Mouse (Mus musculus) limb, embryonic 12.5 days (tissue): ENCODE measurements around the gene Pdik1l. TPM values are rescaled to one million over a fixed set of nuclear protein-coding genes. Genes with fewer than 3 reads are reported as not detected.
A peak's percentile ranks its signal among the peaks of the same experiment; 100 is the strongest.

ENCODE experiments used
- ATAC-seq: fragments of 200-750 bp; cut with Nextera tagmentation; 2 replicates; pipeline ENCODE4 v1.8.0; 2017; ENCODE audit warnings: low read depth, moderate TSS enrichment; ENCODE audit not compliant: insufficient number of reproducible peaks, insufficient read depth, low FRiP score, low TSS enrichment
- H3K27ac ChIP-seq: fragments of 300-500 bp; sonication (generic); 2 replicates; pipeline ENCODE4 v1.5.1; 2016; ENCODE audit warnings: mild to moderate bottlenecking, moderate library complexity
- H3K27me3 ChIP-seq: fragments of 300-500 bp; sonication (generic); 2 replicates; pipeline ENCODE4 v1.6.1; 2016; ENCODE audit warnings: mild to moderate bottlenecking, moderate library complexity
- H3K36me3 ChIP-seq: fragments of 300-500 bp; sonication (generic); 2 replicates; pipeline ENCODE4 v1.6.1; 2016; ENCODE audit warnings: mild to moderate bottlenecking, moderate library complexity
- H3K4me1 ChIP-seq: fragments of 300-500 bp; sonication (generic); replicated peaks from 2 replicates; pipeline ENCODE4 v1.6.1; 2016
- H3K4me2 ChIP-seq: fragments of 300-500 bp; sonication (generic); 2 replicates; pipeline ENCODE4 v1.6.1; 2016; ENCODE audit warnings: mild to moderate bottlenecking, moderate library complexity
- H3K4me3 ChIP-seq: fragments of 300-500 bp; sonication (generic); replicated peaks from 2 replicates; pipeline ENCODE4 v1.5.1; 2016; ENCODE audit warnings: mild to moderate bottlenecking
- H3K9ac ChIP-seq: fragments of 300-500 bp; sonication (generic); replicated peaks from 2 replicates; pipeline ENCODE4 v1.6.1; 2016; ENCODE audit warnings: mild to moderate bottlenecking, moderate library complexity
- H3K9me3 ChIP-seq: fragments of 300-500 bp; sonication (generic); 2 replicates; pipeline ENCODE4 v1.6.1; 2016; ENCODE audit warnings: mild to moderate bottlenecking, moderate library complexity
- WGBS: fragments of 180-500 bp; shearing (Covaris S2); methylation state at CpG from one replicate; pipeline ENCODE4 v1.1.7; 2016; 5-methylcytosine and 5-hydroxymethylcytosine counted together
- polyA plus RNA-seq: library from polyadenylated mRNA; unstranded; fragments of >200 nt; fragmentation: Nextera tagmentation; extraction: Ambion mirVana; gene quantifications from 2 replicates; pipeline ENCODE4 v1.2.1, GENCODE M21; 2016

The Pdik1l gene
- polyA plus RNA-seq, 1 experiment from 2014 or later: 23.9 TPM

DNA sequence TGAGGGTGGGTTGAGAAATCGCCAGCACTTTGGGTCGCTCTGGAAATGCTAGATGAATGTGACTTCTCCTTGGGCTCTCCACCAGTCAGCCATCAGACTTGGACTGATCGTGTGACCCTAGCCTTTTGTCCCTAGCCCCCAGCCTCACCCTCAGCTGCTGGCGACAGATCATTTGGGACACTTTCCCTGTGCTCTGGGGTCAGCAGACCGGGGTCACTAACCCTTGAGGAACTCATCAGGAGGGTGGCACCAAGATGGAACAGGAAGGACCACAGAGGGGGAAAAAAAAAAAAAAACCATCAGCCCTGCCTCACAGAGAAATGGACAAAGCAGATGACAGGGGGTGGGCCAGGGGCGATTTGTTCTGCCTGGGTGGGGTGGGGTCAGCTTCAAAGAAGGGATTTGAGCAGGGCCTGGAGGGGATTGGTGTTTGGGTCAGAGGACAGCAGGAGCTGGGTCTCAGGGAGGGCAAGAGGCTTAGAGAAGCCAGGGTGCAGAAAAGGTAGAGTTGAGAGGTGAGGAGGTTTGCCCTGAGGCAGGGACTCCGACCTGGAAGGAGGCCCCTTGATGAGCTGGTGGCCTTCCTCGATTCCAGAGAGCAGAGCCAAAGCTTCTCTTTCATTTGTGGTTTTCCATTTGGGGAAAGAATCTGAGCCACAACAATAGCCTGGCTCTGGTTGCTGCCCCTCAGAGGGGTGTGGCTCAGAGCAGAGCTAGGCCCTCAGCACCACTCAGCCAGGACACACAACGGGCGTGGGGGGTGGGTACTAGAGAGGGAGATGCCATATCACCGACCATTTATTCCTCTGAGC is 30.3 kb downstream of the Pdik1l start:
- no peak overlapping the region for H3K9ac ChIP-seq
- H3K36me3 ChIP-seq: no peaks in the 10 kb centered on the region
- no peak overlapping the region for H3K4me2 ChIP-seq
- H3K9me3 ChIP-seq: no peaks in the 10 kb centered on the region
- ATAC-seq: no peak
- 0 out of 2 replicates have a peak overlapping the region, but pooled peaks have one; percentile 56 for H3K27ac ChIP-seq
- peaks cover 31% of the 10 kb centered on the region for H3K27me3 ChIP-seq
- H3K4me3 ChIP-seq: no peak overlapping the region
- 15% methylated on average over 11 of the region's 11 CpGs for WGBS
- H3K4me1 ChIP-seq: peaks cover 39% of the 10 kb centered on the region

DNA sequence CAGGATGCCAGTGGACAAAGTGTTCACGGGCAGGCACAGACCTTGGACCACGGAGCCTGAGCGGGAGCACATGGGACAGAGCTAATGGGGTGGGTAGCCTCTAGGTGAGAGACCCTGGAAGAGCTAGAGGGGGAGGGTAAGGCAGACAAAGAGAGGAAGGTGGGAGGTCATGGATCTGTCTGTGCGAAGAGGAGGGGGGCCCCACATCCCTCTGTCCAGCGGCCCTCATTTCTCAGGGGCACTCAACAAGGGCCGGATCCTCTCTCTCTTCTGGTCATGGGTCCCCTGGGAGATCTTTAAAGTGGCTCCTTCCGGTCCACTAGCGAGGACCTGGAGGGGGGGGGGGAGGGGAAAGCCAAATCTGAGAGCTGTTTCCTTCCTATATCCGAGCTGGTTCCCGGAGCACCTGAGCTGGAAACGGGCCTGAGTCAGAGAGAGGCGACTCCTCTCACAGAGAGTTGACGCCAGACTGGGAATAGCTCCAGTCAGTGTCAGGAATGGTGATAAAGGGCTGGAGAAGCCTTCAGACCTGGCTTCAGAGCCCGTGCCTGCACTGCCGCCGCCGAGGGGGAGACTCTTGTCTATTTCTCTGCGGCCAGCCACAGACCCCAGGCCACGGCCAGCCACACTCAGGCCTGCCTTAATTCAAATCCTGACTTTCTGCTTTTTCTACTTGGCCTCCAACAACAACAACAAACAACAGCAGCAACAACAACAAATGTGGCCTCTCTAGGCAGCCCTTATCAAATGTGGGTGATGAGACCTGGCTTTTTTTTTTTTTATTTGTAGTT is 31.1 kb downstream of the Pdik1l start:
- 12% methylated on average over 19 of the region's 19 CpGs for WGBS
- Histone ChIP-seq H3K4me3 (no peak overlapping the region), H3K9me3 (no peaks in the 10 kb centered on the region), H3K4me1 (peaks cover 47% of the 10 kb centered on the region), H3K27ac (peak overlapping the region; percentile 8; the same call in 1 of the 2 replicates), H3K9ac (0 out of 2 replicates have a peak overlapping the region, but pooled peaks have one; percentile 18), H3K36me3 (no peaks in the 10 kb centered on the region), H3K27me3 (peaks cover 39% of the 10 kb centered on the region), H3K4me2 (peak overlapping the region; percentile 33)
- no peak for ATAC-seq

DNA sequence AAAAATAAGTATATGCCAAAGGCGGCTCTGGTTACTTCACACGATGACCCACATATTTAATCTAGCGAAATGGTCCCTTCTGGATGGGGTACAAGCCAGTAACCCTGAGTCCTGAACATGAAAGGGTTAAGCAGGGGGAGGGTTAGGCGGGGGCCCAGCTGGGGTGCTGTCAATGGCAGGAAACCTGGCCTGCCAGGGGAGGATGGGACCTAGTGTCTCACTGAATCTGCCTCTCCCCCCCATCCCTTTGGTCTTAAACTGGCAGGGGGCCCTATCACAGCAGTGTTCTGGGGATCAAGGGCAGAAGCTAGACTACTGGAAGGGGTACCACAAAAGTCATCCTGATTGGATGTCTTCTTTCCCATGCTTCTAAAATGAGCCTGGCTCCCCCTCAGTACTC is 31.8 kb downstream of the Pdik1l start:
- Histone ChIP-seq H3K27me3 (peaks cover 46% of the 10 kb centered on the region), H3K4me3 (no peak overlapping the region), H3K27ac (peak overlapping the region; percentile 8; the same call in 1 of the 2 replicates), H3K9ac (0 out of 2 replicates have a peak overlapping the region, but pooled peaks have one; percentile 44), H3K4me1 (peaks cover 54% of the 10 kb centered on the region), H3K9me3 (no peaks in the 10 kb centered on the region), H3K4me2 (no peak overlapping the region), H3K36me3 (no peaks in the 10 kb centered on the region)
- ATAC-seq: no peak
- WGBS: 25% methylated on average over 4 of the region's 4 CpGs

DNA sequence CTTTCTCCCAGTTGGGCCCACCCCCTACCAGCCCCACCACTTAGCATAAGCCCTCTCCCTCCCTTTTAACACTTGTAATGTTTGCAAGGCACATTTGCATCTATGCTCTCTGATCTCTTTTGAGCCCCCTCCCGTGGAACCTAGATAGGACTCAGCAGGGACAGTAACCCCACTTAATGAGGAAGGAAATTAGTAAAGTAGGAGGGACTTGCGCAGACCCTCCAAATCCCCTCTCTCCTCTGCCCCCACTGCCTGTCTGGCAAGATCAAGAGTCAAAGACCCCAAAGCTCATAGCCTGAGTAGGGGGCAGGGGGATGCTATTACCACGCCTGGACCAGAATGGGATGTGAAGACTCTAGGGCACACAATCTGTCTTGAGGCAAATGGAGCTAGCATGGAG is 32.9 kb downstream of the Pdik1l start:
- H3K9ac ChIP-seq: no peak overlapping the region
- 34% methylated on average over 3 of the region's 3 CpGs for WGBS
- no peaks in the 10 kb centered on the region for H3K9me3 ChIP-seq
- H3K4me1 ChIP-seq: peaks cover 60% of the 10 kb centered on the region
- H3K27ac ChIP-seq: no peak overlapping the region
- no peaks in the 10 kb centered on the region for H3K36me3 ChIP-seq
- no peak overlapping the region for H3K4me2 ChIP-seq
- no peak for ATAC-seq
- peaks cover 56% of the 10 kb centered on the region for H3K27me3 ChIP-seq
- no peak overlapping the region for H3K4me3 ChIP-seq

DNA sequence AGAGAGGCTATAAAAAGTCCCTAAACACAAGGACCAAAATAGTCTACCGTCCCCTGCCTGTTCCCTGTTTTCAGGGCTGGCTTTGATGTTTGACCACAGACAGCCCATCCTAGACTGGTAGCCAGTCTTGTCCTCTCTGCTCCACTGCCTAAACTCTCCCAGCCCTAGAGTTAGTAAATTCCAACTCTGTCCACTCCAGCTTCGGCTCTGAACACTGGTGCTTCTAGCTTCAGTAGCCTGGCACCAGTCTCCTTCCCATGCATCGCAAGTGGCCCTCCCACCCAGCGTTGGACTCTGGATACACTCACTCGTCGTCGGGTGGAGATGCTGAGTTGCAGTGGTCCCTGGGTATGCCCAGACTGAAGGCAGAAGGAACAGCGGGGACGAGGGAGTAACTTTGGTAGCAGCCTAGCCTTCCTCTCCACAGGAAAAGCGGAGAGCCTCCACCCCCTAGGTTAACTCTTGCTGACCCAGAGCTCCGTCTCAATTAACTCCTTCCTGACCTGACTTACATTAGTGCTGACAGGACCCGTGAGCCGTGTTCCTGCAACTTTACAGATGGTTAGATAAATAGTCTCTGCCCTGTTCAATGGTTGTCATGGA is 33.9 kb downstream of the Pdik1l start, which contains the start of gene Grrp1:
Gene Grrp1 (minus strand): TSS at position 385 of the 603 bp plus-strand sequence.
- Histone ChIP-seq H3K36me3 (no peaks in the 10 kb centered on the region), H3K4me2 (peak within 1 kb of the TSS; percentile 93), H3K9ac (peak within 1 kb of the TSS; percentile 40; the same call in 1 of the 2 replicates), H3K9me3 (no peaks in the 10 kb centered on the region), H3K27me3 (peaks cover 67% of the 10 kb centered on the region), H3K27ac (no peak within 1 kb of the TSS; the same call in 1 of the 2 replicates), H3K4me1 (peaks cover 62% of the 10 kb centered on the region), H3K4me3 (peak within 1 kb of the TSS; percentile 56)
- WGBS: 1% methylated on average over 13 of the region's 13 CpGs
- no peak for ATAC-seq

DNA sequence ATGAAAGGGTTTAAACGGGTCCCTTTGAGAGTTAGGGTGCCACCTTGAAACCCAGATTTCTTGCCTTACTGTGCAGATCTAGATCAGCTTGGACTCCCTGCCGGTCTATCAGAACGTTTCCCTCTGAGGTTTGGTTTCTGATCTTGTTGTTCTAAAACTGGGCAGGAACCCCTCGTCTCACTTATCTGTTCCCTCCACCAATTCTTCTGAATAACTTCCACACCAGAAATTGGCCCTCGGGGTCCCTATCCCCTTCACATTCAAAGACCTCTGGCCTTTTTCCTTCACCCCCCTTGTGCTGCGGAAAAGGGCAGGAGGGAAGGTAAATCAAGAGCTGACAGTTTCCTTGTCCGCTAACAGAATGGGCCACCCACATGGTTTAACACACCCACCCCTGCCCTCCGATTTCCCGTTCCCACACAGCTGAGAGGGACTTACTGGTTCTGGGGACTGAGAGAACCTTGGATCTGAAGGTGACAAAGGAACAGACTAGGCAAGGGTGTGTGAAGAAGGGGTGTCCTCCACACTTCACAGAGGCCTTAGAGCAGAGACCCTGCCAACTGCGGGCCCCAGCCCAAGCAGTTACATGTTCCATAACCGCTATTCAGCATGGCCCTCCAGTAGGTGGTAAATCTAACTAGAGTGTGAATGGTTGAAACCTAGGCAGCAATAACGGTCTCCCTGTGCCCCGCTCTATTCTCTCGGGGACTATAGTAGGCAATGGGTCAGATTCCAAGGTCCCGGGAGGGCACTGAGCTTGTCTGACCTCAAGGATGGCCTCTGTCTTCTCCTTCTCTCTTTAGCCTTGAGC is 34.6 kb downstream of the Pdik1l start:
- Histone ChIP-seq H3K9ac (peak overlapping the region; percentile 24; the same call in 1 of the 2 replicates), H3K4me3 (peak overlapping the region; percentile 56), H3K9me3 (no peaks in the 10 kb centered on the region), H3K27me3 (peaks cover 74% of the 10 kb centered on the region), H3K4me2 (peak overlapping the region; percentile 93), H3K4me1 (peaks cover 62% of the 10 kb centered on the region), H3K27ac (no peak overlapping the region; the same call in 1 of the 2 replicates), H3K36me3 (no peaks in the 10 kb centered on the region)
- ATAC-seq: no peak
- WGBS: 6% methylated on average over 15 of the region's 15 CpGs

DNA sequence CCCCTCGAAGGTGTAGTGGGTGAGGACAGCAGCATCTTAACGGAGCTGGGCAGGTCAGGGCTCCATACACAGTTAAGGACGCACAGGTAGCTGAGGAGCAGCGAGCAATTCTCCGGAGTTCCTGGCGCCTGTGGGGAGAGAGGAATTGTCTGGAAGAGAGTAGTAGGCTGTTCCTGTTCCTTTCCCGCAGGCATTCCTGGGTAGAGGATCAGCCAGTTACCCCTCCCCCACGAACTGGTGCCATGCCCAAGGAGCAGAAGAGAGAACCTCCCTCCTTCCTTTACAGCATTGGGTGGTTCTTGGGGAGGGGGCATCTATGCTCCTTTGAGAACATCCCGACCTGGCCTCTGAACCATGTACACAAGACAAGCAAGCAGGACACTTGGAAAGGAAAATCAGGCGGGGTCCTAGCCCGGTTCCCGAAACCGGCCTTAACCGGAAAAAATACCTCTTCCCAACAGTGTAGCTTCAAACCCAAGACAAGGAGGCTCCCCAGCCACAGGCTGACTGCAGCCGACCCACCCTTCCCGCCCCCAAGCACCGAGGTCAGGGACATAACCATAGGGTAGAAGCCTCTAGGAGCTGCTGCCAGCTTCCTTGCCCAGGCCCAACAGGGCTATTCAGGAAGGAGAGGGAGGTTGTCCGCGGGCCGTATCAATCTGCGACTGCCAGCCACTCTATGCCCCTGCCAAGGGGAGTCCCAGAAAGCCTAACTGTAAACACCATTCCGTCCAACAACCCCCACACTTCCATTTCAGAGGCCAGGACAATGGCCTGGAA is 35.4 kb downstream of the Pdik1l start:
- peak overlapping the region; percentile 60; the same call in 1 of the 2 replicates for H3K9ac ChIP-seq
- H3K27ac ChIP-seq: no peak overlapping the region
- no peaks in the 10 kb centered on the region for H3K9me3 ChIP-seq
- WGBS: 7% methylated on average over 22 of the region's 22 CpGs
- peak overlapping the region; percentile 93 for H3K4me2 ChIP-seq
- no peak for ATAC-seq
- H3K27me3 ChIP-seq: peaks cover 81% of the 10 kb centered on the region
- peaks cover 62% of the 10 kb centered on the region for H3K4me1 ChIP-seq
- no peaks in the 10 kb centered on the region for H3K36me3 ChIP-seq
- H3K4me3 ChIP-seq: peak overlapping the region; percentile 56

DNA sequence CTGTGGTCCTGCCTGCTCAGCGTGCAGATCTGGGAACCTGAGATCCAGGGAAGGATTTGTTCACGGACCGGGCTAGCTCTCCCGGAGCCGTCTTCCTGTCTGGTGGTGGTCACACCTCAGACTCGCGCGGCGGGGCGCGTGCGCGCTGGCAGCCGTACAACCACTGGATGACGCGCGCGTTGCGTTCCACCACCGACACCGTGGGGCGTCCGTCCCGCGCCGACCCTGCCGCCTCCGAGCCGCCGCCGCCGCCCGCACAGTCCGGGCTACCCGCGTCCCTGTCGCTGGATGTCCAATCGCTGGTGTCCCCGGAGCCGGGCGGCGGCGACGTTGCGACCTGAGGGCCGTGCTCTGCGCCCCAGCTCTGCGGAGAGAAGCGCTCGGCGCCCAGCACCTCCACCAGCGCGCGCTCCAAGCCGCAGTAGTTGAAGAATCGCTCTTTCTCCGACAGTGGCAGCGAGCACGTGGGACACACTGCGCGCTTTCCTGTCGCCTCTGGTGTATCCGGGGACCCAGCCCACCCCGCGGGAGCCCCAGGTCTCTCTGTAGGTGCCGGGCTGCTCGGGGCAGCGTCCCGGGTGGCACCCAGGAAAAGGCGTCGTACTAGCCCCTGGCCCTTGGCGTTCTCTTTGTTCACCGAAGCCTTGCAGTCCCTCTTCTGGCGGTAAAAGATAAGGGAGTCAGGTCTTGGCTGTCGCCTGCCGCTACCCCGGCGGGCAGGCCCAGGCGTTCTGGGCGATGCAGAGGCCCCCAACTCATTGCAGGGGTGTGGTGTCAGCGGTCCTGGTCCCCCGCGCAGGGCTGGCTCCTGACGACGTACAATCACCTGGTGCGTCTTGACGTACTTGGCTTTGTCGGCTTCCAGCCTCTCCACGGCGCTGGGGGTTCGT is 36.2 kb downstream of the Pdik1l start:
- peaks cover 87% of the 10 kb centered on the region for H3K27me3 ChIP-seq
- no peaks in the 10 kb centered on the region for H3K9me3 ChIP-seq
- 1% methylated on average over 89 of the region's 91 CpGs for WGBS
- no peak for ATAC-seq
- H3K36me3 ChIP-seq: no peaks in the 10 kb centered on the region
- no peak overlapping the region for H3K27ac ChIP-seq
- H3K4me3 ChIP-seq: peak overlapping the region; percentile 56
- peak overlapping the region; percentile 60 for H3K9ac ChIP-seq
- peak overlapping the region; percentile 93 for H3K4me2 ChIP-seq
- H3K4me1 ChIP-seq: peaks cover 57% of the 10 kb centered on the region

DNA sequence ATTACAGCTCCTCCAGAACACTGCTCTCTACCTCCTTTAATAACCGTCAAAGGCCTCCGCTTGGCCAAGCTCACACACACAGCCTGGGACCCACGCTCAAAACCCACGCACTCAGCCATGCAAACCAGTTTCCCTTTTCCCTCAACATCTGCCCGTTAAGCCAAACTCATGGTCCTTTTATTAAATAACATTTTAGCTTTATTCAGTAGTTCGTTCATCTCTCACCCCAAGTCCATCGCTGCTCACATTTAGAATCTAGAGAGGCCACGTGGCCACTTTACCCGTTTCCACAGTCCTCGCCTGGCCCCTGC is 36.8 kb downstream of the Pdik1l start:
- Histone ChIP-seq H3K27ac (no peak overlapping the region), H3K4me1 (peaks cover 56% of the 10 kb centered on the region), H3K27me3 (peaks cover 92% of the 10 kb centered on the region), H3K9ac (peak overlapping the region; percentile 60), H3K4me3 (peak overlapping the region; percentile 56), H3K9me3 (no peaks in the 10 kb centered on the region), H3K36me3 (no peaks in the 10 kb centered on the region), H3K4me2 (peak overlapping the region; percentile 93)
- no peak for ATAC-seq
- 10% methylated on average over 10 of the region's 10 CpGs for WGBS
